Mouse (Mus musculus): ENCODE data around the gene Insrr. TPM values are rescaled to one million over a fixed set of nuclear protein-coding genes. Genes with fewer than 3 reads are reported as not detected.

The Insrr gene
- polyA plus RNA-seq, 1 experiment from 2014 or later: 0.95 TPM

DNA sequence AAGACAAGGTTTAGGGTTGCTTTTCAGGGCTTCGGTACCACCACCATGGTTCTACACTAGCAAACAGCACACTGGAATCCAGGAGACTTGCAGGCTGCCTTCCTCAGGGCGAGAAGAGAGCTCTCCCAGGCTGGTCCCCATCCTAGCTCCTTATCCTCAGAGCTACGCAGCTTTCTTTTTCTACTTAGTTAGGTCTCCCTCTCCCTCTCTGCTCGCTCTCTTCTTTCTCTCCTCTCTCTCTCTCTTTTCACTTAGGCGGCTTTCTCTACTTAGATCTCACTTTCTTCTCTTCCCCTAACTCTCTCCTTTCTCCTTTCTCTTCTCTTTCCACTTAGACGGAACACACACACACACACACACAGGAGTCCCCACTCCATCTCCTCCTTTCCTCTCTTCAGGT, 28.3 kb upstream of the Insrr start:
- H3K9me3 ChIP-seq (ENCODE audit: control insufficient read depth, low read length): no peaks in the 10 kb centered on the region
- peak overlapping the region; percentile 89 for H3K27ac ChIP-seq (ENCODE audit: low read depth, low read length)
- peak overlapping the region; percentile 65 for H3K4me2 ChIP-seq (replicated peaks; ENCODE audit: low read depth, low read length)
- WGBS: 45% methylated on average over 6 of the region's 6 CpGs
- peak overlapping the region; percentile 56 for H3K4me3 ChIP-seq (ENCODE audit: low read length)
- no peaks in the 10 kb centered on the region for H3K36me3 ChIP-seq (ENCODE audit: control insufficient read depth, insufficient read depth, low read length)
- H3K27me3 ChIP-seq (ENCODE audit: control insufficient read depth, insufficient read depth, low read length): no peaks in the 10 kb centered on the region
- ATAC-seq (ENCODE audit: low FRiP score, low TSS enrichment): no peak
- H3K9ac ChIP-seq (ENCODE audit: low read depth, low read length): peak overlapping the region; percentile 70
- H3K4me1 ChIP-seq (ENCODE audit: control insufficient read depth, insufficient read depth, low read length): peaks cover 61% of the 10 kb centered on the region

DNA sequence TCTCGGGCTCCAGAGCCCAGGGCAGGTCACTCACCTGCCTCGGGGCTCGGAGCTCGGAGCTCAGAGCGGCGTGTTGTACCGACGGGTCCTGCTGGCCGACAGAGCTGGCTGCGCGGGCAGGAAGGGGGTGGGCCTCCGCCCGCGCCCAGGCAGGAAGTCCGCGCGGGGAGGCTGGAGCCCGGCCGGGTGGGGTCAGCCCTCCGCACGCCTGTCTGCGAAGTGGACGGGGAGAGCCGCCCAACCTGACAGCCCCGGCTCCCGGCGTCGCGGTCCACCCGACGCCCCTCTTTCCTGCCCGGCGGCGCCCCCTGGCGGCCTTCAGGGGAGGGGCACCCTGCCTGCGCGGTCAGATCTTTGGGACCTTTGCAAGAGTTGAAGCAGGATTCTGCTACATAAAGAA, 27.9 kb upstream of the Insrr start:
- Histone ChIP-seq H3K36me3 (ENCODE audit: control insufficient read depth, insufficient read depth, low read length) (no peaks in the 10 kb centered on the region), H3K4me3 (ENCODE audit: low read length) (peak overlapping the region; percentile 56), H3K9ac (ENCODE audit: low read depth, low read length) (peak overlapping the region; percentile 70), H3K27me3 (ENCODE audit: control insufficient read depth, insufficient read depth, low read length) (no peaks in the 10 kb centered on the region), H3K4me2 (replicated peaks; ENCODE audit: low read depth, low read length) (peak overlapping the region; percentile 65), H3K9me3 (ENCODE audit: control insufficient read depth, low read length) (no peaks in the 10 kb centered on the region), H3K27ac (ENCODE audit: low read depth, low read length) (peak overlapping the region; percentile 89), H3K4me1 (ENCODE audit: control insufficient read depth, insufficient read depth, low read length) (peaks cover 56% of the 10 kb centered on the region)
- peak; percentile 75 for ATAC-seq (ENCODE audit: low FRiP score, low TSS enrichment)
- WGBS: under 1% methylated on average over 33 of the region's 37 CpGs

DNA sequence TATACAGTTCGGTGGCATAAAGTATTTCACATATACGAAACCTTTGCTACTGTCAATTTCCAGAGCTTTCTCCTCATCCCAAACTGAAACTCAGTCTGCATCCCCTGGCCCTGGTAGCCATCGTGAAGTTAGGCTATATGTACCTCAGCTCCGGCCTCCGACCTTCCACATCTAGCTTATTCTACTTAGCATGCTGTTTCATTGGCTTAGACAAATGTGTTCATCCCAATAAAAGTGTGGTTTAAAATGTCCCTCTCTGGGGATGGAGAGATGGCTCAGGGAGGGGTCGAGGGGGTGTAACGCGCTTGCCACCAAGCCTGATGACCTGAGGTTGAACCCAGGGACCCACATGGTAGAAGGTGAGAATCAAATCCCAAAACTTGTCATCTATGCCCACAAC, 27.2 kb upstream of the Insrr start:
- H3K4me3 ChIP-seq (ENCODE audit: low read length): no peak overlapping the region
- no peak for ATAC-seq (ENCODE audit: low FRiP score, low TSS enrichment)
- WGBS: 84% methylated on average over 8 of the region's 8 CpGs
- H3K4me2 ChIP-seq (replicated peaks; ENCODE audit: low read depth, low read length): no peak overlapping the region
- no peaks in the 10 kb centered on the region for H3K9me3 ChIP-seq (ENCODE audit: control insufficient read depth, low read length)
- H3K27ac ChIP-seq (ENCODE audit: low read depth, low read length): no peak overlapping the region
- H3K36me3 ChIP-seq (ENCODE audit: control insufficient read depth, insufficient read depth, low read length): no peaks in the 10 kb centered on the region
- H3K9ac ChIP-seq (ENCODE audit: low read depth, low read length): no peak overlapping the region
- H3K27me3 ChIP-seq (ENCODE audit: control insufficient read depth, insufficient read depth, low read length): no peaks in the 10 kb centered on the region; the same call in 1 of the 2 replicates
- H3K4me1 ChIP-seq (ENCODE audit: control insufficient read depth, insufficient read depth, low read length): peaks cover 50% of the 10 kb centered on the region

DNA sequence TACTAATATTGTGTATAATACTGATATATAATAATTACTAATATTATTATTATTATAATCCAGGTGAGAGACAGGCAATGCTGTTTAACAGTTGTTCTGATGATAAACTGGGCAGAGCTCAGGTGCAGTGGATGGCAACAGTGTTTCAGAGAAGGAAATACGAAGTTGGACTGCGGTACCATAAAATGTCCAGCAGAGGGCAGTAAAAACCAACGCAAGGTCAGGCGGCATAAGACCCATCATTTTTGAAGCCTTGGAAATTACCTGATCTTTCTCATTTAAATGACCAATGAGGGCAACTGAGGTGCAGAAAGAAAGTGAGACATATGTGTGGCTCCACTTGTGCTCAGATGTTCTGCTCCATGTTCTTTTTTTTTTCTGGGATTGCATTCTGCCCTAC, 26.5 kb upstream of the Insrr start:
- no peak overlapping the region for H3K4me2 ChIP-seq (replicated peaks; ENCODE audit: low read depth, low read length)
- WGBS: under 1% methylated on average over 4 of the region's 4 CpGs
- no peak overlapping the region for H3K27ac ChIP-seq (ENCODE audit: low read depth, low read length)
- H3K9me3 ChIP-seq (ENCODE audit: control insufficient read depth, low read length): no peaks in the 10 kb centered on the region
- no peak overlapping the region for H3K4me3 ChIP-seq (ENCODE audit: low read length)
- H3K36me3 ChIP-seq (ENCODE audit: control insufficient read depth, insufficient read depth, low read length): no peaks in the 10 kb centered on the region
- peaks cover 42% of the 10 kb centered on the region for H3K4me1 ChIP-seq (ENCODE audit: control insufficient read depth, insufficient read depth, low read length)
- no peak for ATAC-seq (ENCODE audit: low FRiP score, low TSS enrichment)
- H3K9ac ChIP-seq (ENCODE audit: low read depth, low read length): no peak overlapping the region
- H3K27me3 ChIP-seq (ENCODE audit: control insufficient read depth, insufficient read depth, low read length): no peaks in the 10 kb centered on the region; the same call in 1 of the 2 replicates

DNA sequence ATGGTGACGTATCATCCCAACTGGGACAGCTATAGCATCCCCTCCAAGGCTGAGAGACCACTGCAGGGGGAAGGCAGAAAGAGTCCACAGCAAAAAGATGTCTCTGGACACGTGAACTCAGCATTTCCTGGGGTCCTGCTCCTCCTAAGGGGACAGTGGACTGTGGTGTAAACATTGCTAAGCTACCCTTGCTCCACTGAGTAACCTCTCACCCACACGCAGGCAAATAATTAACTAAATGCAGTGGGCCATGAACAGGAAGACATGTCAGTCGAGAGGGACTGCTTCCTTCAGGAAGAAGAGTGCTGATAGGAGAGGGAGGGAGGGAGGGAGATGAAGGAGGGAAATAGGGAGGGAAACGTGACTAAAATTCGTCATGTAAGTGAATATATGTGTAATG, 25.7 kb upstream of the Insrr start:
- peaks cover 34% of the 10 kb centered on the region for H3K4me1 ChIP-seq (ENCODE audit: control insufficient read depth, insufficient read depth, low read length)
- H3K9me3 ChIP-seq (ENCODE audit: control insufficient read depth, low read length): no peaks in the 10 kb centered on the region
- H3K27ac ChIP-seq (ENCODE audit: low read depth, low read length): no peak overlapping the region
- H3K4me2 ChIP-seq (replicated peaks; ENCODE audit: low read depth, low read length): no peak overlapping the region
- H3K27me3 ChIP-seq (ENCODE audit: control insufficient read depth, insufficient read depth, low read length): no peaks in the 10 kb centered on the region; the same call in 1 of the 2 replicates
- H3K4me3 ChIP-seq (ENCODE audit: low read length): no peak overlapping the region
- no peaks in the 10 kb centered on the region for H3K36me3 ChIP-seq (ENCODE audit: control insufficient read depth, insufficient read depth, low read length)
- ATAC-seq (ENCODE audit: low FRiP score, low TSS enrichment): no peak
- no peak overlapping the region for H3K9ac ChIP-seq (ENCODE audit: low read depth, low read length)
- 25% methylated on average over 6 of the region's 6 CpGs for WGBS

DNA sequence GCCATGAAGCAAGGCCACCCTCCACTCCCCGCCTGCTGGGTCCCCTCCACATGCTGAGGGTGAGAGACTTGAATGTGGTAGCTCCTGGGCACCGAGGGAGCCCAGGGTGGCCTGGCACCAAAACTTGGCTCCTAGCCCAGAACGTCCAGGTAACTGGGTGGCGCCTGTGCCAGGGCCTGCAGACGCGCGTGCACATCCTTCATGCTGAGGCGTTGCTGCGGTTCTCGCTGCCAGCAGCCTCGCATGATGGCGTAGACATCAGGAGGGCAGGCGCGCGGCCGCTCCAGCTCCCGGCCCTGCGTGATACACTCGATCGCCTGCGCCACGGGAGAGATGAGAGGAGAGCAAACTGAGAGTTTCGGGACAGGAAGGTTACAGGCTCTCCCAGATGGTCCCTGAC, 18.5 kb upstream of the Insrr start:
- Histone ChIP-seq H3K36me3 (ENCODE audit: control insufficient read depth, insufficient read depth, low read length) (no peaks in the 10 kb centered on the region), H3K4me2 (replicated peaks; ENCODE audit: low read depth, low read length) (no peak overlapping the region), H3K4me1 (ENCODE audit: control insufficient read depth, insufficient read depth, low read length) (peaks cover 7% of the 10 kb centered on the region; the same call in 1 of the 2 replicates), H3K9ac (ENCODE audit: low read depth, low read length) (peak overlapping the region; percentile 23), H3K4me3 (ENCODE audit: low read length) (no peak overlapping the region), H3K27ac (ENCODE audit: low read depth, low read length) (no peak overlapping the region), H3K9me3 (ENCODE audit: control insufficient read depth, low read length) (no peaks in the 10 kb centered on the region), H3K27me3 (ENCODE audit: control insufficient read depth, insufficient read depth, low read length) (peaks cover 11% of the 10 kb centered on the region)
- ATAC-seq (ENCODE audit: low FRiP score, low TSS enrichment): no peak
- WGBS: 56% methylated on average over 23 of the region's 23 CpGs

DNA sequence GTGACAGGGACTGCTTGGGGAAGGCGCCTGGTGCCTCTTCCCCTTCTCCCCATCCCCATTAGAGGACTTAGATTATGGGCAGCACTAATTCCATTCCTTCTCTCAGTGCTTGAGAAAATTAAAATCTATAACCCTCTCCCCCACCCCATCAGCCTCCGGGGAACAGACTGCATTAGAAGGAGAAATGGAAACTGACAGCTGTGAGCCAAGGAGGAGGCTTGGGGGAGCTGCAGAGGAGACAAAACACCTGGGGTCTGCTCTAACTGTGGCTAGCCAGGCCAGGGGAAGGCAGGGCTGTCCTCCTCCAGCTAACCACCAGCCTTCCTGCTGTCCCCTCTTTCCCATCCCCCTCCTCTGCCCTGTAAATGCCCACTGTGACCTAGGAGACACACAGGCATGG, 17.7 kb upstream of the Insrr start:
- WGBS: 24% methylated on average over 2 of the region's 2 CpGs
- H3K27me3 ChIP-seq (ENCODE audit: control insufficient read depth, insufficient read depth, low read length): peaks cover 11% of the 10 kb centered on the region

DNA sequence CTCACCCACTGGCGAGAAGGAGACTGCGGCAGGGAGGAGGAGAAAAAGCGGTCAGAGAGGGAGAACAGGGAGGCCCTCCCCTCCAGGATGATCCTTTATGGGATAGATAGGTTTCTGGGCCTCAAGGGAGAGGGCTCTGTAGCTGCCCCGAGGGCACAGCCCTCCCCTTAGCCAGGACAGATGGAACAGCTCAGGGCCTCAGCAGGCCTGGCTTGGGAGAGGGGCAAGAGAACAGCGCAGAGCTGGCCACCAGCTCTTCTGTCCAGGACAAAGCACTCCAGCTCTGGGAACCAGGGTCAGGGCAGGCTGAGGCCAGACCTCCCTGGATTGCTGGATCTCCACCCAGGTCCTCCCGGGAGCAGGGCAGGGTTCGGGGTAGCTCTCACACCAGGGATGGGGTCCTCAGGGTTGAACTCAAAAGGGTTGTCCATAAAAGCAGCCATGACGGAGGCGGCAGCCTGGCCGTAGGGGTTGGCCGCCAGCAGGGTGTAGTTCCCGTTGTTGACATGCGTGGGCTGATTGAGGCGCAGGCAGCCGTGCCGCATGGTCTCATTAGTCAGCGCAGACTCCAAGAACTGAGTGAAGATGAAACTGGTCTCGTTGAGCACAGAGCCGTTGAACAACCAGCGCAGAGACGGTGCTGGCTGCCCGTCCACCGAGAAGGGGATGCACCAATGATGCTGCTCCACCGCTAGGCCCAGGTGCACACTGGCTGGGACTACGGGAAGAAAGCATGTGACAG, 13.3 kb upstream of the Insrr start:
- Histone ChIP-seq H3K36me3 (ENCODE audit: control insufficient read depth, insufficient read depth, low read length) (no peaks in the 10 kb centered on the region), H3K4me2 (replicated peaks; ENCODE audit: low read depth, low read length) (no peak overlapping the region), H3K4me3 (ENCODE audit: low read length) (no peak overlapping the region), H3K9ac (ENCODE audit: low read depth, low read length) (no peak overlapping the region), H3K9me3 (ENCODE audit: control insufficient read depth, low read length) (no peaks in the 10 kb centered on the region), H3K4me1 (ENCODE audit: control insufficient read depth, insufficient read depth, low read length) (peaks cover 8% of the 10 kb centered on the region; the same call in 1 of the 2 replicates), H3K27me3 (ENCODE audit: control insufficient read depth, insufficient read depth, low read length) (peaks cover 3% of the 10 kb centered on the region; the same call in 1 of the 2 replicates), H3K27ac (ENCODE audit: low read depth, low read length) (peak overlapping the region; percentile 26; the same call in 1 of the 2 replicates)
- ATAC-seq (ENCODE audit: low FRiP score, low TSS enrichment): peak; percentile 63
- 75% methylated on average over 25 of the region's 25 CpGs for WGBS

More for the DNA sequence above, 17.7 kb upstream of the Insrr start:
- Histone ChIP-seq H3K4me3 (ENCODE audit: low read length) (no peak overlapping the region), H3K4me2 (replicated peaks; ENCODE audit: low read depth, low read length) (no peak overlapping the region), H3K9ac (ENCODE audit: low read depth, low read length) (no peak overlapping the region), H3K9me3 (ENCODE audit: control insufficient read depth, low read length) (no peaks in the 10 kb centered on the region), H3K27ac (ENCODE audit: low read depth, low read length) (no peak overlapping the region), H3K4me1 (ENCODE audit: control insufficient read depth, insufficient read depth, low read length) (peaks cover 7% of the 10 kb centered on the region; the same call in 1 of the 2 replicates), H3K36me3 (ENCODE audit: control insufficient read depth, insufficient read depth, low read length) (no peaks in the 10 kb centered on the region)
- no peak for ATAC-seq (ENCODE audit: low FRiP score, low TSS enrichment)

DNA sequence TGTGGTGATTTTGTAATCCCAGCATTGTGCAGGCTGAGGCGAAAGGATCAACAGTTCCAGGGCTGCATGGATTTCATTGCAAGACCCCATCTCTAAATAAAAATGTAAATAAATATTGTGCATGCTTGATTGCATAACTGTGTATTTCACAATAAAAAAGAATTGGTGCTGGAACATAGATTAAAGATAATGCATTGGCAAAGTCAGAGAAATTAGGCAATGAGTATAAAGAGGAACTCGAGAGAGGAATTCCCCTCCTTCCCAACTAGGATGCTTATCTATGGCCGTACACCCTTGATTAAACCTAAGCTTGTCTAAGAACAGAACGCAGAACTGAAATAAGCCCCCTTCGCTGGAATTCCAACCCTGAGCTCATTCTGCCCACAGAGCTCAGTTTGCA, 11.6 kb upstream of the Insrr start:
- ATAC-seq (ENCODE audit: low FRiP score, low TSS enrichment): no peak
- H3K36me3 ChIP-seq (ENCODE audit: control insufficient read depth, insufficient read depth, low read length): no peaks in the 10 kb centered on the region
- H3K9me3 ChIP-seq (ENCODE audit: control insufficient read depth, low read length): no peaks in the 10 kb centered on the region
- 70% methylated on average over 5 of the region's 5 CpGs for WGBS
- no peak overlapping the region for H3K9ac ChIP-seq (ENCODE audit: low read depth, low read length)
- H3K4me3 ChIP-seq (ENCODE audit: low read length): no peak overlapping the region
- peaks cover 15% of the 10 kb centered on the region for H3K4me1 ChIP-seq (ENCODE audit: control insufficient read depth, insufficient read depth, low read length)
- no peaks in the 10 kb centered on the region; the same call in 1 of the 2 replicates for H3K27me3 ChIP-seq (ENCODE audit: control insufficient read depth, insufficient read depth, low read length)
- H3K27ac ChIP-seq (ENCODE audit: low read depth, low read length): no peak overlapping the region
- H3K4me2 ChIP-seq (replicated peaks; ENCODE audit: low read depth, low read length): no peak overlapping the region

Measured in kidney, embryonic 14.5 days (tissue).